Mouse (Mus musculus) cerebellum, adult 2 months (tissue): ENCODE data around the gene Cars2.

Source experiments
- CTCF ChIP-seq: fragments of 200-500 bp; IDR thresholded peaks from 2 replicates; pipeline ENCODE4 v1.5.1; 2011; ENCODE audit warnings: low read depth, mild to moderate bottlenecking, control low read depth, low read length, moderate library complexity, borderline replicate concordance; ENCODE audit not compliant: insufficient read depth
- POLR2A ChIP-seq: fragments of 200-500 bp; IDR thresholded peaks from 2 replicates; pipeline ENCODE4 v1.6.1; 2011; ENCODE audit warnings: low read length, control low read depth, borderline replicate concordance; ENCODE audit not compliant: insufficient read depth

- TF ChIP-seq CTCF (no peak), POLR2A (no peak)
Observed at GRCm38 (mm10) chr8:11482537-11482936, 68.0 kb downstream of the Cars2 start.
